Mouse (Mus musculus): Measurements from ENCODE around the gene Mipep. TPM values are rescaled to one million over a fixed set of nuclear protein-coding genes. Genes with fewer than 3 reads are reported as not detected.

The Mipep gene
- polyA plus RNA-seq, 2 experiments = 7.5 to 12.6 TPM

DNA sequence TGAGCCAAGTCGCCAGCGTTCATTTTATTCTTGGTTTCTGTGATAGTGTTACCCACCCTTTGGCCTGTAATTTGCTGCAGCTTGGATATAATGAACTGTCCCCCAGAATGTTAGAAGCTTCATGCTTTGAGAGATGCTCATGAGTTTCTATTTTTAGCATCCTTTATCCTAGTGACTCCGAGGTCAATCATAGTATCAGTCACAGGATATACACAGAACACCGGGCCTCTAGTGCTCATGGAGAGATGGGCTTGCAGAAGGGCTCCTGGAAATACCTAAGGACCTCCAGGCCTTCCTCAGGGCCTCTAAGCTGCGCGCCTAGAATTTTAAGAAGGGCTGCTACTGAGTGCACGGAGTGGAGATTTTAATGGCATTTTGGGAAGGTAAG is 72.5 kb downstream of the Mipep start:
- WGBS (ENCODE audit: insufficient replicate concordance) = 67% methylated on average over 7 of the region's 7 CpGs
- no peak for TF ChIP-seq EP300 (IDR thresholded peaks at IDR 0.05; ENCODE audit: low read depth)
- no peak for TF ChIP-seq CTCF (IDR thresholded peaks at IDR 0.05; ENCODE audit: low read depth)
- H3K4me1 ChIP-seq (replicated peaks; ENCODE audit: control insufficient read depth in 2 of 2, insufficient read depth in 2 of 2, low read length in 1 of 2) = no peaks in the 10 kb centered on the region
- DNase-seq (ENCODE audit: low read depth in 3 of 3, low spot score in 3 of 3) = no peak
- no peak overlapping the region for H3K4me3 ChIP-seq (ENCODE audit: insufficient read depth in 1 of 2, low read depth in 2 of 2, low read length in 2 of 2)
- ATAC-seq (ENCODE audit: insufficient read depth) = no peak
- no peaks in the 10 kb centered on the region for H3K36me3 ChIP-seq (replicated peaks; ENCODE audit: control insufficient read depth, insufficient read depth, low read depth)
- H3K9me3 ChIP-seq (ENCODE audit: control insufficient read depth, low read length) = no peaks in the 10 kb centered on the region
- no peak overlapping the region for H3K27ac ChIP-seq
- no peak overlapping the region for H3K4me2 ChIP-seq (ENCODE audit: low read depth)
- no peaks in the 10 kb centered on the region for H3K27me3 ChIP-seq (ENCODE audit: control insufficient read depth, insufficient read depth, low read length)
- no peak overlapping the region for H3K9ac ChIP-seq (replicated peaks)

DNA sequence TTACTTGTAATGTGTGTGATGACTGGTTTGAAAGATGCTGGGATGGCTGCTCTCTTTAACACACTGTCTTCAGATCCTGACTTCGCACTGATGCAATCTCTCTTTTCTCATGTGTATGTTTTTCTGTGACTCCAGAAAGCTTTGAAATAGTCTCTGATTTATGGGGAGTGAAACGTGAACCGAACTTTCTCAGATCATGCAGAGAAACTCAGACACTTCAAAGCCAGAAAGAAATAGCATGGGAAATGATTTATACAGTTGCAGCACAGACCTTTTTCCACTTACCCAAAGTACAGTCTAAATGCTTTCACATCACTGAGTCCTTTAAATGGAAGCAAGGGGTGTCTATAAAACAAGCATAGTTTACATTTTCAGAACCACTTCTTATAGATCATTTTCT is 79.0 kb downstream of the Mipep start:
- no peak for DNase-seq (ENCODE audit: low read depth in 3 of 3, low spot score in 3 of 3)

DNA sequence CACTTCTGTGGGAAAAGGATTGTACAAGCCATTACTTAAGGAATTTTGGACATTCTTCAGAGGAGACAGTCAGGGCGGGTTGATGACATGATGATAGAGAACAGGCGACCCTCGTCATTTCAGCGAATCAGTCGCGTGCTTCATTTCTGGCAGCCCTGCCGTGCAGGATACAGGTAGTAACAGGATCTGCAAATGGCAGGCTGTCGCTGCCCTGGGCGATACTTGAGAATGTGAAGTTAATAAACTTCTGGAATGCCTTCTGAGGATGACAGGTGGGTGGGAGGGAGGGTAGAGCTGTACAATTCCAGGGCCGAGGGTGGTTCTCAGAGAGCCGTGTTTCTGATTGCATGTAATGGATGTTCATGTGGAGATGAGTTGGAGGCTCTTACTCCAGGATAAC is 82.0 kb downstream of the Mipep start:
- TF ChIP-seq EP300 (IDR thresholded peaks at IDR 0.05; ENCODE audit: low read depth) (no peak), CTCF (IDR thresholded peaks at IDR 0.05; ENCODE audit: low read depth) (no peak)
- Histone ChIP-seq H3K36me3 (replicated peaks; ENCODE audit: control insufficient read depth, insufficient read depth, low read depth) (no peaks in the 10 kb centered on the region), H3K4me1 (replicated peaks; ENCODE audit: control insufficient read depth in 2 of 2, insufficient read depth in 2 of 2, low read length in 1 of 2) (no peaks in the 10 kb centered on the region), H3K4me3 (ENCODE audit: insufficient read depth in 1 of 2, low read depth in 2 of 2, low read length in 2 of 2) (no peak overlapping the region), H3K27me3 (ENCODE audit: control insufficient read depth, insufficient read depth, low read length) (no peaks in the 10 kb centered on the region), H3K4me2 (ENCODE audit: low read depth) (no peak overlapping the region), H3K9me3 (ENCODE audit: control insufficient read depth, low read length) (no peaks in the 10 kb centered on the region), H3K27ac (no peak overlapping the region), H3K9ac (replicated peaks) (no peak overlapping the region)
- WGBS (ENCODE audit: insufficient replicate concordance) = 81% methylated on average over 11 of the region's 11 CpGs
- DNase-seq (ENCODE audit: low read depth in 3 of 3, low spot score in 3 of 3) (no peak), ATAC-seq (ENCODE audit: insufficient read depth) (no peak)

More for the DNA sequence above, 79.0 kb downstream of the Mipep start:
- no peaks in the 10 kb centered on the region for H3K36me3 ChIP-seq (replicated peaks; ENCODE audit: control insufficient read depth, insufficient read depth, low read depth)
- ATAC-seq (ENCODE audit: insufficient read depth) = no peak
- no peak overlapping the region for H3K4me3 ChIP-seq (ENCODE audit: insufficient read depth in 1 of 2, low read depth in 2 of 2, low read length in 2 of 2)
- H3K4me2 ChIP-seq (ENCODE audit: low read depth) = no peak overlapping the region
- H3K9me3 ChIP-seq (ENCODE audit: control insufficient read depth, low read length) = no peaks in the 10 kb centered on the region
- no peak overlapping the region for H3K27ac ChIP-seq
- no peaks in the 10 kb centered on the region for H3K4me1 ChIP-seq (replicated peaks; ENCODE audit: control insufficient read depth in 2 of 2, insufficient read depth in 2 of 2, low read length in 1 of 2)
- H3K27me3 ChIP-seq (ENCODE audit: control insufficient read depth, insufficient read depth, low read length) = no peaks in the 10 kb centered on the region
- 67% methylated on average over 3 of the region's 3 CpGs for WGBS (ENCODE audit: insufficient replicate concordance)
- H3K9ac ChIP-seq (replicated peaks) = no peak overlapping the region
- no peak for TF ChIP-seq EP300 (IDR thresholded peaks at IDR 0.05; ENCODE audit: low read depth)

GRCm38 (mm10) chr14:60868325-60868724 is 84.0 kb downstream of the Mipep start:
- no peak for DNase-seq (ENCODE audit: low read depth in 3 of 3, low spot score in 3 of 3)
- H3K4me1 ChIP-seq (replicated peaks; ENCODE audit: control insufficient read depth in 2 of 2, insufficient read depth in 2 of 2, low read length in 1 of 2) = no peaks in the 10 kb centered on the region
- H3K36me3 ChIP-seq (replicated peaks; ENCODE audit: control insufficient read depth, insufficient read depth, low read depth) = no peaks in the 10 kb centered on the region
- TF ChIP-seq EP300 (IDR thresholded peaks at IDR 0.05; ENCODE audit: low read depth) (no peak), CTCF (IDR thresholded peaks at IDR 0.05; ENCODE audit: low read depth) (no peak)
- no peak for ATAC-seq (ENCODE audit: insufficient read depth)
- H3K27me3 ChIP-seq (ENCODE audit: control insufficient read depth, insufficient read depth, low read length) = no peaks in the 10 kb centered on the region
- WGBS (ENCODE audit: insufficient replicate concordance) = 75% methylated on average over 9 of the region's 9 CpGs
- no peak overlapping the region for H3K4me2 ChIP-seq (ENCODE audit: low read depth)
- no peaks in the 10 kb centered on the region for H3K9me3 ChIP-seq (ENCODE audit: control insufficient read depth, low read length)
- H3K4me3 ChIP-seq (ENCODE audit: insufficient read depth in 1 of 2, low read depth in 2 of 2, low read length in 2 of 2) = no peak overlapping the region
- H3K9ac ChIP-seq (replicated peaks) = no peak overlapping the region
- no peak overlapping the region for H3K27ac ChIP-seq

DNA sequence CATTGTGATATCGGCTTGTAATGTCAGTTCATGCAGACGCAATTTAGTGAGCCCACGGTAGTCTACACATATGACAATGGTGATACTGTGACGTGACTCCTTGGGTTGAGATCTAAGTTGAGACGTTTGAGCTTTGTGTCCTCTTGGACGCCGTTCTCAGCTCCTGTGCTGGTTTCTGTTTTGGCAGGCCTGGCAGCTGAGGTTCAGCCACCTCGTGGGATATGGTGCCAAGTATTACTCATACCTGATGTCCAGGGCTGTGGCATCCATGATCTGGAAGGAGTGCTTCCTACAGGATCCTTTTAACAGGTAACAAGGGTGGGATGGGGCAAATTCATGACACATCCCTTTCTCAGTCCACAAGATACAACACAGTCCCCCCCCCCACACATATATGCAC is 87.5 kb downstream of the Mipep start:
- DNase-seq (ENCODE audit: low read depth in 3 of 3, low spot score in 3 of 3) (no peak), ATAC-seq (ENCODE audit: insufficient read depth) (no peak)
- H3K4me3 ChIP-seq (ENCODE audit: insufficient read depth in 1 of 2, low read depth in 2 of 2, low read length in 2 of 2) = no peak overlapping the region
- H3K27ac ChIP-seq = no peak overlapping the region
- no peaks in the 10 kb centered on the region for H3K27me3 ChIP-seq (ENCODE audit: control insufficient read depth, insufficient read depth, low read length)
- H3K9me3 ChIP-seq (ENCODE audit: control insufficient read depth, low read length) = no peaks in the 10 kb centered on the region
- H3K9ac ChIP-seq (replicated peaks) = no peak overlapping the region
- 79% methylated on average over 8 of the region's 8 CpGs for WGBS (ENCODE audit: insufficient replicate concordance)
- H3K4me1 ChIP-seq (replicated peaks; ENCODE audit: control insufficient read depth in 2 of 2, insufficient read depth in 2 of 2, low read length in 1 of 2) = no peaks in the 10 kb centered on the region
- no peaks in the 10 kb centered on the region for H3K36me3 ChIP-seq (replicated peaks; ENCODE audit: control insufficient read depth, insufficient read depth, low read depth)
- TF ChIP-seq CTCF (IDR thresholded peaks at IDR 0.05; ENCODE audit: low read depth) (no peak), EP300 (IDR thresholded peaks at IDR 0.05; ENCODE audit: low read depth) (no peak)
- no peak overlapping the region for H3K4me2 ChIP-seq (ENCODE audit: low read depth)
